Mouse (Mus musculus): ENCODE data around the gene Sec63. TPM values are rescaled to one million over a fixed set of nuclear protein-coding genes. Genes with fewer than 3 reads are reported as not detected.
A peak's percentile ranks its signal among the peaks of the same experiment; 100 is the strongest.

Sec63 gene
- 24.1 and 28.2 TPM in 2 replicates for polyA plus RNA-seq (2015; fragmentation: Nextera tagmentation; extraction: Ambion mirVana)

GRCm38 (mm10) chr10:42760999-42761900 is at the start of gene Sec63:
Gene Sec63, plus strand, starts transcription at chr10:42761496.
- Histone ChIP-seq H3K9ac (replicated peaks; ENCODE audit: low read depth, low read length) (peak within 1 kb of the TSS; percentile 85), H3K9me3 (ENCODE audit: control insufficient read depth, low read length) (no peaks in the 10 kb centered on the region), H3K4me1 (replicated peaks; ENCODE audit: control insufficient read depth, insufficient read depth, low read length) (peaks cover 26% of the 10 kb centered on the region), H3K4me3 (replicated peaks; ENCODE audit: low read length) (peak within 1 kb of the TSS; percentile 83), H3K36me3 (ENCODE audit: control insufficient read depth, insufficient read depth) (no peaks in the 10 kb centered on the region), H3K4me2 (ENCODE audit: low read length) (peak within 1 kb of the TSS; percentile 81), H3K27ac (ENCODE audit: low read length) (peak within 1 kb of the TSS; percentile 90), H3K27me3 (replicated peaks; ENCODE audit: control insufficient read depth, insufficient read depth, low read length) (no peaks in the 10 kb centered on the region)
- under 1% methylated on average over 60 of the region's 81 CpGs for WGBS
- peak; percentile 96 for ATAC-seq

- Histone ChIP-seq H3K27ac (ENCODE audit: low read length) (no peak overlapping the region), H3K9ac (replicated peaks; ENCODE audit: low read depth, low read length) (no peak overlapping the region), H3K27me3 (replicated peaks; ENCODE audit: control insufficient read depth, insufficient read depth, low read length) (no peaks in the 10 kb centered on the region), H3K4me3 (replicated peaks; ENCODE audit: low read length) (no peak overlapping the region), H3K4me2 (ENCODE audit: low read length) (peak overlapping the region; percentile 18; the same call in 1 of the 2 replicates), H3K4me1 (replicated peaks; ENCODE audit: control insufficient read depth, insufficient read depth, low read length) (peaks cover 15% of the 10 kb centered on the region), H3K36me3 (ENCODE audit: control insufficient read depth, insufficient read depth) (no peaks in the 10 kb centered on the region), H3K9me3 (ENCODE audit: control insufficient read depth, low read length) (no peaks in the 10 kb centered on the region)
- no peak for ATAC-seq
- WGBS: 12% methylated on average over 9 of the region's 9 CpGs
Observed at GRCm38 (mm10) chr10:42714676-42715075, 46.6 kb upstream of the Sec63 start.

- peak; percentile 36; the same call in 1 of the 2 replicates for ATAC-seq
Observed at GRCm38 (mm10) chr10:42715366-42716035, 45.8 kb upstream of the Sec63 start.

GRCm38 (mm10) chr10:42722116-42722515 is 39.2 kb upstream of the Sec63 start:
- Histone ChIP-seq H3K9me3 (ENCODE audit: control insufficient read depth, low read length) (no peaks in the 10 kb centered on the region), H3K27ac (ENCODE audit: low read length) (no peak overlapping the region), H3K9ac (replicated peaks; ENCODE audit: low read depth, low read length) (no peak overlapping the region), H3K36me3 (ENCODE audit: control insufficient read depth, insufficient read depth) (no peaks in the 10 kb centered on the region), H3K27me3 (replicated peaks; ENCODE audit: control insufficient read depth, insufficient read depth, low read length) (no peaks in the 10 kb centered on the region), H3K4me1 (replicated peaks; ENCODE audit: control insufficient read depth, insufficient read depth, low read length) (no peaks in the 10 kb centered on the region), H3K4me3 (replicated peaks; ENCODE audit: low read length) (no peak overlapping the region), H3K4me2 (ENCODE audit: low read length) (no peak overlapping the region)
- WGBS: 94% methylated on average over 5 of the region's 5 CpGs
- no peak for ATAC-seq

More at GRCm38 (mm10) chr10:42715366-42716035, 45.8 kb upstream of the Sec63 start:
- Histone ChIP-seq H3K36me3 (ENCODE audit: control insufficient read depth, insufficient read depth) (no peaks in the 10 kb centered on the region), H3K4me2 (ENCODE audit: low read length) (peak overlapping the region; percentile 49), H3K27me3 (replicated peaks; ENCODE audit: control insufficient read depth, insufficient read depth, low read length) (no peaks in the 10 kb centered on the region), H3K9me3 (ENCODE audit: control insufficient read depth, low read length) (no peaks in the 10 kb centered on the region), H3K27ac (ENCODE audit: low read length) (no peak overlapping the region), H3K4me3 (replicated peaks; ENCODE audit: low read length) (peak overlapping the region; percentile 5; the same call in 1 of the 2 replicates), H3K9ac (replicated peaks; ENCODE audit: low read depth, low read length) (0 out of 2 replicates have a peak overlapping the region, but pooled peaks have one; percentile 9), H3K4me1 (replicated peaks; ENCODE audit: control insufficient read depth, insufficient read depth, low read length) (peaks cover 15% of the 10 kb centered on the region)
- WGBS: 4% methylated on average over 19 of the region's 19 CpGs

GRCm38 (mm10) chr10:42723275-42724232 is 37.7 kb upstream of the Sec63 start:
- H3K36me3 ChIP-seq (ENCODE audit: control insufficient read depth, insufficient read depth): no peaks in the 10 kb centered on the region
- H3K9me3 ChIP-seq (ENCODE audit: control insufficient read depth, low read length): no peaks in the 10 kb centered on the region
- H3K27ac ChIP-seq (ENCODE audit: low read length): no peak overlapping the region
- H3K4me2 ChIP-seq (ENCODE audit: low read length): no peak overlapping the region
- H3K4me1 ChIP-seq (replicated peaks; ENCODE audit: control insufficient read depth, insufficient read depth, low read length): no peaks in the 10 kb centered on the region
- no peaks in the 10 kb centered on the region for H3K27me3 ChIP-seq (replicated peaks; ENCODE audit: control insufficient read depth, insufficient read depth, low read length)
- no peak overlapping the region for H3K9ac ChIP-seq (replicated peaks; ENCODE audit: low read depth, low read length)
- H3K4me3 ChIP-seq (replicated peaks; ENCODE audit: low read length): no peak overlapping the region
- 49% methylated on average over 13 of the region's 13 CpGs for WGBS
- no peak for ATAC-seq

GRCm38 (mm10) chr10:42729607-42730006 is 31.7 kb upstream of the Sec63 start:
- Histone ChIP-seq H3K27me3 (replicated peaks; ENCODE audit: control insufficient read depth, insufficient read depth, low read length) (no peaks in the 10 kb centered on the region), H3K36me3 (ENCODE audit: control insufficient read depth, insufficient read depth) (no peaks in the 10 kb centered on the region), H3K9me3 (ENCODE audit: control insufficient read depth, low read length) (peaks cover 3% of the 10 kb centered on the region; the same call in 1 of the 2 replicates), H3K4me3 (replicated peaks; ENCODE audit: low read length) (no peak overlapping the region), H3K9ac (replicated peaks; ENCODE audit: low read depth, low read length) (no peak overlapping the region), H3K27ac (ENCODE audit: low read length) (no peak overlapping the region), H3K4me2 (ENCODE audit: low read length) (no peak overlapping the region), H3K4me1 (replicated peaks; ENCODE audit: control insufficient read depth, insufficient read depth, low read length) (no peaks in the 10 kb centered on the region)
- no peak for ATAC-seq
- WGBS: 80% methylated on average over 2 of the region's 2 CpGs

GRCm38 (mm10) chr10:42734546-42735060 is 26.7 kb upstream of the Sec63 start:
- whole genome bisulfite sequencing: 58% methylated on average over 5 of the region's 5 CpGs
- Histone ChIP-seq H3K4me2 (ENCODE audit: low read length) (no peak overlapping the region), H3K4me1 (replicated peaks; ENCODE audit: control insufficient read depth, insufficient read depth, low read length) (no peaks in the 10 kb centered on the region), H3K36me3 (ENCODE audit: control insufficient read depth, insufficient read depth) (no peaks in the 10 kb centered on the region), H3K27me3 (replicated peaks; ENCODE audit: control insufficient read depth, insufficient read depth, low read length) (no peaks in the 10 kb centered on the region), H3K27ac (ENCODE audit: low read length) (no peak overlapping the region), H3K4me3 (replicated peaks; ENCODE audit: low read length) (no peak overlapping the region), H3K9ac (replicated peaks; ENCODE audit: low read depth, low read length) (no peak overlapping the region), H3K9me3 (ENCODE audit: control insufficient read depth, low read length) (peaks cover 3% of the 10 kb centered on the region; the same call in 1 of the 2 replicates)
- no peak for ATAC-seq

- no peak for ATAC-seq
- 87% methylated on average over 10 of the region's 10 CpGs for WGBS
- no peak overlapping the region for H3K4me2 ChIP-seq (ENCODE audit: low read length)
- no peaks in the 10 kb centered on the region for H3K4me1 ChIP-seq (replicated peaks; ENCODE audit: control insufficient read depth, insufficient read depth, low read length)
- no peak overlapping the region for H3K27ac ChIP-seq (ENCODE audit: low read length)
- no peaks in the 10 kb centered on the region for H3K36me3 ChIP-seq (ENCODE audit: control insufficient read depth, insufficient read depth)
- H3K9ac ChIP-seq (replicated peaks; ENCODE audit: low read depth, low read length): no peak overlapping the region
- H3K27me3 ChIP-seq (replicated peaks; ENCODE audit: control insufficient read depth, insufficient read depth, low read length): no peaks in the 10 kb centered on the region
- no peak overlapping the region for H3K4me3 ChIP-seq (replicated peaks; ENCODE audit: low read length)
- no peaks in the 10 kb centered on the region for H3K9me3 ChIP-seq (ENCODE audit: control insufficient read depth, low read length)
Observed at GRCm38 (mm10) chr10:42751813-42752212, 9.5 kb upstream of the Sec63 start.
